Comparison of ENCODE assay signal across 8 mouse cellular contexts in genomic region chr6:25690629-25691028, GRCm38 (mm10). TPM values are rescaled to one million over a fixed set of nuclear protein-coding genes. Genes with fewer than 3 reads are reported as not detected.
DNase-seq lines count a peak whose midpoint lies in the region; ATAC-seq and TF ChIP-seq lines count a peak whose summit lies in the region.

Gene Gpr37, minus strand, starts transcription at chr6:25690729.

- H3K36me3 ChIP-seq in heart, embryonic 13.5 days, result no peaks in the 10 kb centered on the region
- H3K36me3 ChIP-seq in E14TG2a.4 (ENCODE audit: insufficient read depth, low read length), result no peaks in the 10 kb centered on the region
- no peaks in the 10 kb centered on the region for H3K36me3 ChIP-seq in forebrain, postnatal 0 days (ENCODE audit: insufficient read depth)
- no peaks in the 10 kb centered on the region for H3K36me3 ChIP-seq in liver, embryonic 11.5 days (ENCODE audit: control insufficient read depth, insufficient read depth, low read length)

- H3K9me3 ChIP-seq in heart, embryonic 13.5 days, result no peaks in the 10 kb centered on the region
- no peaks in the 10 kb centered on the region for H3K9me3 ChIP-seq in E14TG2a.4 (ENCODE audit: low read length)
- no peaks in the 10 kb centered on the region for H3K9me3 ChIP-seq in forebrain, postnatal 0 days (ENCODE audit: low read length)
- H3K9me3 ChIP-seq in liver, embryonic 11.5 days (ENCODE audit: control insufficient read depth, low read length), result no peaks in the 10 kb centered on the region

- H3K4me3 ChIP-seq in heart, embryonic 13.5 days, result peak within 1 kb of the TSS; percentile 70
- peak within 1 kb of the TSS; percentile 71 for H3K4me3 ChIP-seq in E14TG2a.4 (replicated peaks; ENCODE audit: low read length)
- H3K4me3 ChIP-seq in forebrain, postnatal 0 days (ENCODE audit: low read depth, low read length), result peak within 1 kb of the TSS; percentile 63
- peak within 1 kb of the TSS; percentile 50 for H3K4me3 ChIP-seq in liver, embryonic 11.5 days (ENCODE audit: low read depth, low read length)

- ATAC-seq in heart, embryonic 13.5 days (ENCODE audit: extremely low read depth, insufficient number of reproducible peaks, low FRiP score, low TSS enrichment), result no peak
- ATAC-seq in forebrain, postnatal 0 days, result peak; percentile 6; the same call in 1 of the 2 replicates
- no peak for ATAC-seq in liver, embryonic 11.5 days (replicated peaks; ENCODE audit: low FRiP score)
- no peak for ATAC-seq in CD4-positive, CD25-positive, alpha-beta regulatory T cell, adult 4 months

- peak within 1 kb of the TSS; percentile 82 for H3K9ac ChIP-seq in heart, embryonic 13.5 days
- peak within 1 kb of the TSS; percentile 60 for H3K9ac ChIP-seq in forebrain, postnatal 0 days
- H3K9ac ChIP-seq in liver, embryonic 11.5 days (ENCODE audit: low read depth, low read length), result peak within 1 kb of the TSS; percentile 14; the same call in 1 of the 2 replicates

- WGBS in heart, embryonic 13.5 days, result 30% methylated on average over 7 of the region's 7 CpGs
- whole genome bisulfite sequencing in forebrain, postnatal 0 days, result 34% methylated on average over 7 of the region's 7 CpGs
- 34% methylated on average over 7 of the region's 7 CpGs for WGBS in liver, embryonic 11.5 days

- no peak for TF ChIP-seq CTCF in E14TG2a.4 (conservative IDR thresholded peaks at IDR 0.05; ENCODE audit: low read length)
- TF ChIP-seq CTCF in forebrain, postnatal 0 days (IDR thresholded peaks at IDR 0.05; ENCODE audit: low read depth), result no peak

- peak within 1 kb of the TSS; percentile 97 for H3K4me2 ChIP-seq in heart, embryonic 13.5 days
- H3K4me2 ChIP-seq in forebrain, postnatal 0 days (ENCODE audit: low read depth), result peak within 1 kb of the TSS; percentile 91
- peak within 1 kb of the TSS; percentile 83 for H3K4me2 ChIP-seq in liver, embryonic 11.5 days

- H3K27me3 ChIP-seq in heart, embryonic 13.5 days (replicated peaks), result peaks cover 17% of the 10 kb centered on the region
- peaks cover 38% of the 10 kb centered on the region for H3K27me3 ChIP-seq in E14TG2a.4 (ENCODE audit: insufficient read depth, low read length)
- no peaks in the 10 kb centered on the region for H3K27me3 ChIP-seq in forebrain, postnatal 0 days (ENCODE audit: insufficient read depth, low read length)
- H3K27me3 ChIP-seq in liver, embryonic 11.5 days (replicated peaks; ENCODE audit: control insufficient read depth, insufficient read depth, low read length), result peaks cover 24% of the 10 kb centered on the region

- peaks cover 21% of the 10 kb centered on the region for H3K4me1 ChIP-seq in heart, embryonic 13.5 days
- H3K4me1 ChIP-seq in E14TG2a.4 (replicated peaks; ENCODE audit: low read depth, low read length), result peaks cover 26% of the 10 kb centered on the region
- H3K4me1 ChIP-seq in forebrain, postnatal 0 days (ENCODE audit: insufficient read depth), result peaks cover 4% of the 10 kb centered on the region; the same call in 1 of the 2 replicates
- no peaks in the 10 kb centered on the region for H3K4me1 ChIP-seq in liver, embryonic 11.5 days (replicated peaks; ENCODE audit: control insufficient read depth, insufficient read depth, low read length)

- DNase-seq in heart, postnatal 25 days (ENCODE audit: low spot score), result no peak
- DNase-seq in forebrain, postnatal 0 days, result no peak
- no peak for DNase-seq in liver, embryonic 11.5 days (ENCODE audit: low spot score)
- no peak for DNase-seq in urinary bladder, adult 2 months (ENCODE audit: low spot score)
- DNase-seq in right cerebral cortex, postnatal 14 days, result no peak

- intact Hi-C loops in heart, postnatal 25 days (cut with DNase I), result no loop called here

- peak within 1 kb of the TSS; percentile 54 for H3K27ac ChIP-seq in heart, embryonic 13.5 days (replicated peaks)
- H3K27ac ChIP-seq in forebrain, postnatal 0 days (ENCODE audit: low read depth, low read length), result peak within 1 kb of the TSS; percentile 78
- no peak within 1 kb of the TSS for H3K27ac ChIP-seq in liver, embryonic 11.5 days (ENCODE audit: low read depth, low read length)

RNA-seq across cellular contexts. Expression of gene Gpr37, which starts in this region (rescaled TPM):
- polyA plus RNA-seq in heart, embryonic 13.5 days (2015; fragmentation: Nextera tagmentation; extraction: Ambion mirVana), result 1.5 and 1.8 TPM in 2 replicates
- under 1 TPM; 0.05 to 0.06 TPM for total RNA-seq in heart, postnatal 25 days (2021)
- total RNA-seq in forebrain, postnatal 0 days (2014; rRNA removed), result 7.8 TPM in 2 replicates
- polyA plus RNA-seq in forebrain, postnatal 0 days (2015; fragmentation: Nextera tagmentation; extraction: Ambion mirVana), result 4.4 and 5.8 TPM in 2 replicates
- 0.10 and 0.14 TPM in 2 replicates for polyA plus RNA-seq in liver, embryonic 11.5 days (2014; fragmentation: Nextera tagmentation; extraction: Ambion mirVana)
- polyA plus RNA-seq in urinary bladder, adult 2 months (2012; rRNA removed), result 0.37 and 0.46 TPM in 2 replicates
- not detected for polyA plus RNA-seq in CD4-positive, CD25-positive, alpha-beta regulatory T cell, adult 4 months (2017; shearing (Covaris generic))

Comparison
In these comparisons a context has a peak if more than half of its experiments do, and no peak if none do; other contexts are left out.
1. H3K9ac ChIP-seq: peak in every context shown above with its lines; median percentile 82 in heart, embryonic 13.5 days; 60 in forebrain, postnatal 0 days; 14 in liver, embryonic 11.5 days.